Mouse (Mus musculus) E14TG2a.4 (cell line): ENCODE data around the gene Avl9.

Experiments used
- CTCF ChIP-seq: conservative IDR thresholded peaks from 2 replicates; pipeline ENCODE4 v1.5.1; 2014; ENCODE audit warnings: low read length
- POU5F1 ChIP-seq: IDR thresholded peaks from 2 replicates; pipeline ENCODE4 v1.6.1; 2014; ENCODE audit warnings: low read length, borderline replicate concordance

DNA sequence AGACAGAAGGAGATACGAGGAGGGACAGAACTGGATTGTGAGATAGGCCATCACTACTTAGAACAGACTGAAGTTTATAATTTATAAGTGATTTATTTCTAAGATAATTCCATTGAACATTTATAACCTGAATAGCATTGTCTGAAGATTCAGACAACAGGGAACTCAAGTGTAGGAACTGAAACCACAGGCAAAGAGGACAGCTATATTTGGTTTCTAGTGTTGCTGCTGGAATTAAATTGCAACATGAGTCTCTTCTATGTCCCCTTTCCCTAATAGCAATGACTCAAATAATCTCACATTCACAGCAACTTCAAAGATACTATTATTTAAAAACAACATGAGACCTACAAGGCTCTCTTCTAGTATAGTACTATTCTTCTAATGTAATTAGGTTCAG is 41.4 kb downstream of the Avl9 start:
- TF ChIP-seq CTCF = no peak
- no peak for TF ChIP-seq POU5F1
